Mouse (Mus musculus) embryonic stem cell, embryonic (primary cell): Measurements from ENCODE around the gene Inpp5f.

Source experiments
- CTCF ChIA-PET, 4 experiments: fragments of 300-600 bp in 2 of 4; fragments of 350-600 bp in 2 of 4; sonication (Branson Sonifier 250); formaldehyde crosslinking; loops; one replicate each; lab custom pipeline; 2022; ENCODE audit warnings: inconsistent platforms in 2 of 4; lab: Charles Lee
- POLR2A ChIA-PET, 4 experiments: fragments of 300-600 bp in 2 of 4; fragments of 350-600 bp in 2 of 4; sonication (Branson Sonifier 250); formaldehyde crosslinking; loops; one replicate each; lab custom pipeline; 2022; ENCODE audit warnings: antibody characterized with exemption in 4 of 4, inconsistent platforms in 1 of 4; lab: Charles Lee

Gene Inpp5f

DNA sequence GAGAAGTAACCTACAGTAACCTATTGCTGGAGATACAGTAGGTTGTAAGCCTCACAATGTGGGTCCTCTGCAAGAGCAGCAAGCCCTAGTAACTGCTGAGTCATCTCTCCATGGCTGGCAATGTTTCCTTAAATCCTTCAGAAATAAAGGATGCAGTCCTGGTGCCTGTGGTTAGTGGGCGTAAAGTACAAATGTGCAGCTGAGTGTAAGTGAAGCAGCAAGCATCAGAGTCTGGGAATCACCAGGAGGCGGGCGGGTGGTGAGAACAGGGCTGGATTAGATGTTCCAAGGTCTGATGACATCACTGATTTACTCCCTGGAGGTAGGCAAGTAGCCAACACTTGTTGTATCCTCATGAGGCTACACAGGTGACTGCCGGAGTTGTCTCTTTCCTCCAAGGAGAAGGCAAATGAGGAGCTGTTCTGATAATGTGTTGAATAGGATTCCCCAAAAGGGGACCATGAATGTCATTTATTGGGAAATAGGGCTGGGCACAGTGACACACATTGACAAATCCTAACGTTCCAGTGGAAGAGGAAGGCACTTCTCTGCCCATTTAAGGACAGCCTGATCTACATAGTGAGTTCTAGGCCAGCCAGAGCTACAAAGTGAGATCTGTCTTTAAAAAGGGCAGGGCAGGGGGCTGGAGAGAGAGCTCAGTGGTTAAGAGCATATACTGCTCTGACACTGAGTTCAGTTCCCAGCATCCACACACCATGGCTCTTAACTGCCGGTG is 27.7 kb upstream of the Inpp5f start:
- CTCF ChIA-PET: no interaction called here
- POLR2A ChIA-PET: interaction anchor here in 3 of 4 experiments (0.5 to 1.5 kb wide), 10 partner anchors 9 to 122 kb away, joined by 3 to 10 read pairs (median 4); partner anchors contain the start of gene Tial1 (in 2 of the 3)

DNA sequence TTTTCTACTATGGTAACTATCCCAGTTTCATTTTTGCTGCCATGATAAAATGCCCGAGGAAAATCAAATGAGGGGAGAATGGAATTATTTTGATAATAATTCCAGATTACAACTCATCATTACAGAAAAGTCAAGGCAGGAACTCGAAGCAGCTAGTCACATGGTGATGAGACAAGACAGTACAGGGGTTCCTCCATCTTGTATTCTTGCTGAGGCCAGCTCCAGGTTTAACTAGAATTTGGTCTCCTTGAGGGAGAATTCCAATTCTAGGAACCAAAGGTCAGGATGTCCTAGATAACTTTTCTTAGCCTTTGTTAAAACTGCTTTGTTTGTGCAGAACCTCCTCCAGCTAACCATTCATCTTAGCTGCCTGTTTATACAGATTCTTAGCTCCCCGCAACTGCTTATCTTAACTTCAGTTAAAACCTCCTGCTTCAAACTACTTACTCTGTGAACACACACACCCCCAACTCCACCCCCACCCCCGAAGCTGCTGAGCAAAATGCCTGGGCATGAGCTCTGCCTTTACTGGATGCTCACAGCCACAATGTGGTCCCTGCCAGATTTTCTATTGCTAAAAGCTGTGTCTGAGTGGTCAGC is 23.7 kb upstream of the Inpp5f start:
- CTCF ChIA-PET: interaction anchor here in 2 of 4 experiments (0.5 to 1.0 kb wide), 4 partner anchors 13 to 859 kb away, joined by 3 to 8 read pairs (median 6); no protein-coding TSS in a partner anchor
- POLR2A ChIA-PET: interaction anchor here in 1 of 4 experiments (2.2 kb wide), 1 partner anchor 23 kb away, joined by 7 read pairs; the partner anchor contains the start of gene Inpp5f

DNA sequence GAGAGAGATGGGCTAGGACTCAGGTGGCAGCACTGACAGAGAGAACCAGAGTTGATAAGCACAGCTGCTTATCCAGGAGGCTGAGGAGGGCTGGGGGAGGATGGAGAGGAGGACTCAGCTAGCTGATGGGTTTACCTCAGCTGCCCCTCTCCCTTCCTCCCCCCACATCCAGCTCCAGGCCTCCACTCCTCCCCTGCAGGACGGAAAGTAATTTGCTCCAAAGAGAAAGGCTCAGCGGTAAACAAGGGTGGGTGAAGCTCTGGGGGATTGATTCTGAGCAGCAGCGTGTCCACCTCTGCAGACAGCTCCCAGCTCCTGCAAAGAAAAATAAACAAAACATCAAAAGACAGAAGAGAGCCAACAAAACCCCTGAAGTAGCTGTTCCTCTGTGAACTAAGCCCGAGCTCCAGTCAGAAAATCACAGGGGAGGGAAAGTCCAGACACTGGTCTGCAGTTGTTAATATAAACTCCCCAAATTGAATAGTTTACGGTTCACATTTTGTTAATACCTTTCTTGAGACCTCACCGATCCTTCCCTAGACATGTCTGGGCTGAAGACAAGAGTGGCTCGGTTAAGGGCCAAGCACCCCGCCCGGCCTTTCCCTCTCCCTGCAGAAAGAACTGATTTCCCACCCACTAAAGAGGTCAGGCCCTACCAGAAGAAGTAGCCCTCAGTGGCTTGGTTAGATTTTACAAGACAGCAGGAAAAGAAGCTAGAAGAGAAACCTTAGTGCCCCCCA is 19.6 kb upstream of the Inpp5f start:
- POLR2A ChIA-PET: interaction anchor here (0.6 to 2.1 kb wide), 13 partner anchors 8 to 233 kb away, joined by 3 to 12 read pairs (median 4); partner anchors contain the start of genes Inpp5f (in 2 of the 4), Bag3 (in 1 of the 4) and Tial1 (in 1 of the 4)
- CTCF ChIA-PET: interaction anchor here in 2 of 4 experiments (0.5 to 0.7 kb wide), 5 partner anchors 10 to 1593 kb away, joined by 3 to 4 read pairs (median 3); no protein-coding TSS in a partner anchor

DNA sequence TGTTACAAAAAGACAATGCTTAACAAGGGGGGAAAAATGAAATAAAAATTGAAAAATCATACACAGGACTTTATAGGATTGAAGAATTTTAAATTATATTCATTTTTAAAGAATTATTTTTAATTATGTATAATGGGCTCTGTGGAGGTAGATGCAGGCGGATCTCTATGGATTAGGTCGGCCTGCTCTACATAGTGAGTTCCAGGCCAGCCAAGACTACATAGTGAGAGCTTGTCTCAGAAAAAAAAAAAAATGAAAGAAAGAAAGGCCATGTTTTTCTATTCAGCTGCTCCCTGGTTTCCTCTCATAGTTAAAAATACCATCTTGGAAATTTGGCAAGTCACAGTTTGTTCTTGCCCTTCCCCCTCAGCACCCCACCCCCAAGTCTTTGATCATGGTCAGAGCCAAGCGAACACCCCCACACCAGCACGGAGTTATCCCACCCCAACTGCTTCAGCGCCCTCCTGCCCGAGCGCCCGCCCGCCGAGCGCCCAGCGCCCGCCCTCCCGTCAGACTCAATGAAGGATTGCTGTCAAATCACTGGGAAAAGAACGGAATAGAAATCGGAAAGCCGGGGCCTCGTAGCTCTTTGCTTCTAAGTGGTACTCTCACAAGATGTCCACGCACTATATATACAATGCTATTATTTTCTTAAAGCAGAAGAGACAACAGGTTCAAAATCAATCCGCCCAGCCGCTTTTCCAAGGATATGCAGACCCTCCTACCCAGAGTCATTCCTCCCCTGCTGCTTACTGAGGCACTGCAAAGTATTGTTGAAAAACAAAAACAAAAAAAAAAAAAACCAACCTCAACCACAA is 18.8 kb upstream of the Inpp5f start:
- POLR2A ChIA-PET: interaction anchor here (0.6 to 2.1 kb wide), 16 partner anchors 9 to 234 kb away, joined by 3 to 12 read pairs (median 4); partner anchors contain the start of genes Inpp5f (in 2 of the 4), Tial1 (in 2 of the 4) and Bag3 (in 1 of the 4)
- CTCF ChIA-PET: interaction anchor here in 1 of 4 experiments (0.5 to 0.7 kb wide), 2 partner anchors 31 to 1025 kb away, joined by 3 to 6 read pairs; no protein-coding TSS in a partner anchor

DNA sequence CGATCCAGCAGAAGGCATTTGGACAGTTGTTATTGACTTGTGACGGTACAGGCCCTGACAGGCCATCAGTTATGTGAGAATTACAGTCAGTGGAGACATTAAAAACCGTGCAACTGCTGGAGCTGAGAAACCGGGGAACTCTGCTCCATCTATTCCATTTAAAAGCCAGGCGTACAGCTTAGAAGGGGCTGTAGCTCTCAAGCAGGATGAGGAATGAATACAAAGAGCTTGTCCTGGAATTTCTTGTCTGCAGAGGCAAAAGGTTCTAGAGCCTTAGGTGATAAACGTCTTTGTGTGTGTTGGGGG is 18.2 kb upstream of the Inpp5f start:
- ChIA-PET POLR2A (interaction anchor here in 3 of 4 experiments (0.7 to 1.8 kb wide), 8 partner anchors 9 to 131 kb away, joined by 3 to 9 read pairs (median 4); partner anchors contain the start of genes Inpp5f (in 2 of the 3) and Tial1 (in 1 of the 3)), CTCF (interaction anchor here in 1 of 4 experiments (0.5 kb wide), 1 partner anchor 31 kb away, joined by 6 read pairs; no protein-coding TSS in a partner anchor)

- ChIA-PET POLR2A (interaction anchor here in 2 of 4 experiments (0.6 to 0.7 kb wide), 2 partner anchors 18 to 126 kb away, joined by 3 to 5 read pairs; no protein-coding TSS in a partner anchor), CTCF (no interaction called here)
These were observed 14.9 kb upstream of the Inpp5f start for GRCm38 (mm10) chr7:128596274-128596673.

- ChIA-PET POLR2A (interaction anchor here in 3 of 4 experiments (1.0 to 2.6 kb wide), 4 partner anchors 12 to 14 kb away, joined by 3 to 23 read pairs (median 3); partner anchors contain the start of gene Inpp5f (in 3 of the 3)), CTCF (interaction anchor here in 1 of 4 experiments (1.2 kb wide), 1 partner anchor 9 kb away, joined by 3 read pairs; no protein-coding TSS in a partner anchor)
These were observed 12.1 kb upstream of the Inpp5f start for GRCm38 (mm10) chr7:128599072-128599471.

DNA sequence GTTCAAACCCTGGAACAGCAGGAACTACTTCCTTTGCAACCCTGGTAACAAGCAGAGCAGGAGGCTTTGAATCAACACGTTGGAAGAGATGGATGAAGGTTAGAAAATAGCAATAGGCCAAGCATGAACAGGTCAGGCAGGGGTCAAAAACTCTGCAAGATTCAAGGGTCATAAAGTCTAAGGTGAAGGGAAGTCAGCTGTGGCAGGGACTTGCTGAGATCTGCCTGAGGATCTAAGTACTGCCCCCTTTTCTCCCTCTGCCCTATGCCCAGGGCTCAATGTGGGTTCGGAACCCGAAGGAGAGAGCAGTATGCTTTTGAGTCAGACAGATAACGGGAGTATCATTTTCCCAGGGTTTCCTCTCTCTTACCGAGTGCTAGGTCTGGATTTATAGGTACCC is 9.3 kb upstream of the Inpp5f start:
- POLR2A ChIA-PET: no interaction called here

DNA sequence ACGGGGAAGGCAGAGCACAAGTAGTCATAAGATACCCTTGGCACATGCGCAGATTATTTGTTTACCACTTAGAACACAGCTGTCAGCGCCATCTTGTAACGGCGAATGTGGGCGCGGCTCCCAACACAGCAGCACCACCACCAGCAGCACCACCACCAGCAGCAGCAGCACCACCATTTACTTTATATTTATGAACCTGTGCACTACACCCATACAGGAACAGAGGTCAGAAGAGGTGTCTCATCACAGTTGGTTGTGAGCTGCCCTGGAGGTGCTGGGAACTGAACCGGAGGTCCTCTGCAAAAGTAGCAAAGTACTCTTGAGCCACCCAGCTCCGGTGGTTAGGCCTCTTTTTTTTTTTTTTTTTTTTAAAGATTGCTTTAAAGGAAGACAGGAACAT is 1.2 kb upstream of the Inpp5f start:
- ChIA-PET POLR2A (interaction anchor here in 3 of 4 experiments (0.6 to 3.8 kb wide), 11 partner anchors 10 to 667 kb away, joined by 3 to 23 read pairs (median 6); partner anchors contain the start of gene Bag3 (in 1 of the 3)), CTCF (interaction anchor here in 2 of 4 experiments (1.1 to 1.3 kb wide), 2 partner anchors 44 to 148 kb away, joined by 3 to 5 read pairs; partner anchors contain the start of gene Tial1 (in 1 of the 2))

More for the DNA sequence above, 9.3 kb upstream of the Inpp5f start:
- CTCF ChIA-PET: no interaction called here

DNA sequence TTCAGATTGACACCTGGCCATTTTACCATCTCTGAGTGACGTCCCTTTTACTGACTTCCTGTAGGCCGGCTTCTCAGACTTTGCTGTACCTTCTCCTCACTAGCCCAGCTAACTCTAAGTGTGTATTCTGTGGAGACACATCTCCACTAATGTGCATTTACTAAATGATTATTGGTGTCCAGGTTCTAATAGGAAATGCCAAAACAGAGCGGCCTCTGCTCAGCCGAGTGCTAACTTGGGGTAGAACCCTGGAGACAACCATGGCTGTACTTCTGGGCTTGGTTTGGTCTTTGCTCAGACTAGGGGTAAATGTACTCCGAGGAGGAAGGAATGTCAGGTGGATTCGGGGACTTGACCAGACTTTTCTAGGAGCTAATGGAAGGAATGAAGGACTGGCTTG is 638 bp upstream of the Inpp5f start:
- CTCF ChIA-PET: interaction anchor here in 3 of 4 experiments (0.5 to 1.3 kb wide), 5 partner anchors 44 to 715 kb away, joined by 3 to 5 read pairs (median 3); partner anchors contain the start of genes Gm21974 (in 1 of the 3), Tial1 (in 1 of the 3) and Vkorc1 (in 1 of the 3)
- POLR2A ChIA-PET: interaction anchor here in 3 of 4 experiments (0.6 to 3.8 kb wide), 37 partner anchors 10 to 668 kb away, joined by 3 to 23 read pairs (median 5); partner anchors contain the start of genes Bag3 (in 3 of the 3), Tial1 (in 3 of the 3) and Mcmbp (in 1 of the 3)

- ChIA-PET CTCF (interaction anchor here in 2 of 4 experiments (1.1 to 1.2 kb wide), 2 partner anchors 35 to 239 kb away, joined by 3 to 4 read pairs; no protein-coding TSS in a partner anchor), POLR2A (interaction anchor here in 3 of 4 experiments (0.5 to 3.8 kb wide), 25 partner anchors 10 to 1317 kb away, joined by 3 to 23 read pairs (median 5); partner anchors contain the start of genes Tial1 (in 3 of the 3) and Bag3 (in 1 of the 3))
These were observed 777 bp downstream of the Inpp5f start for GRCm38 (mm10) chr7:128611799-128612411.

DNA sequence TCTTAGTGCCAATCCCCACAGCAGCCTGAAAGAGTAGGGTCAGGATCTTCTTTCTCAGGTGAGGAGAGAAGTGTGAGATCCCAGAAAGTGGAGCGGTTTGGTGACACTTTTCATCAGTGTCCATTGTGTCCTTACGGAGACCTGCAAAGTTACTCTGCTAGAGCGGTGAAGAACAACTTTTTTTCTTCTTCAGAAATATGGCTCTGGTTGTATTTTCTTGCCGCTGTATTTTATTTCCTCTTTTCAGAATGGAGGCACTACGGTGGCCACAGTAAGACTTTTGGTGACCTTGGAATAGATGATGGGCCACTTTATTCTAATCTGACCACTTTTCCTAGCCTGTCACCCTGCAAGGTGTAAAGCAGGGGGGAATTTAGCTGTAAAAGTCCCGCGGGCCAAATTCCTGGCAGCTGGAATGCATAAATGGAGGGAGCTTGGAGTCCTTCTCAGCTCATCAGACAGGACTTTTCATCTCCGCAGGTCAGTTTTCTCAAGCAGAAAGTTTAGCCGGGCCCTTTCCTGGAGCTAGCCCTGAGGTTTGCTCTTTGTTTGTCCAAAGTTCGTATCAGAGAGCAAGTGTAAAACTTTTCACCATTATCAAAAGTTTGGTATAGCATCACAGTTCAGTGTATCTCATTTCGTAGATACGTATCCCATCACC is 1.5 kb downstream of the Inpp5f start:
- POLR2A ChIA-PET: interaction anchor here in 3 of 4 experiments (0.6 to 3.8 kb wide), 12 partner anchors 9 to 156 kb away, joined by 3 to 23 read pairs (median 4); partner anchors contain the start of gene Tial1 (in 2 of the 3)
- CTCF ChIA-PET: interaction anchor here in 1 of 4 experiments (1.2 kb wide), 1 partner anchor 35 kb away, joined by 3 read pairs; no protein-coding TSS in a partner anchor

GRCm38 (mm10) chr7:128613578-128613977 is 2.5 kb downstream of the Inpp5f start:
- ChIA-PET CTCF (no interaction called here), POLR2A (interaction anchor here in 2 of 4 experiments (0.6 to 3.8 kb wide), 3 partner anchors 8 to 90 kb away, joined by 3 to 19 read pairs (median 11); partner anchors contain the start of gene Bag3 (in 1 of the 2))

- ChIA-PET CTCF (interaction anchor here in 1 of 4 experiments (0.7 kb wide), 1 partner anchor 9 kb away, joined by 3 read pairs; no protein-coding TSS in a partner anchor), POLR2A (interaction anchor here in 1 of 4 experiments (1.6 kb wide), 1 partner anchor 24 kb away, joined by 3 read pairs; no protein-coding TSS in a partner anchor)
These were observed 6.5 kb downstream of the Inpp5f start for GRCm38 (mm10) chr7:128617587-128617986.

- ChIA-PET CTCF (interaction anchor here in 1 of 4 experiments (0.6 kb wide), 1 partner anchor 97 kb away, joined by 7 read pairs; the partner anchor contains the start of gene Bag3), POLR2A (interaction anchor here in 1 of 4 experiments (3.2 kb wide), 1 partner anchor 9 kb away, joined by 19 read pairs; the partner anchor contains the start of gene Inpp5f)
These were observed 9.1 kb downstream of the Inpp5f start for GRCm38 (mm10) chr7:128620178-128620577.
